Mouse (Mus musculus) heart, embryonic 13.5 days (tissue): ENCODE measurements around the gene Cbfb. TPM values are rescaled to one million over a fixed set of nuclear protein-coding genes. Genes with fewer than 3 reads are reported as not detected.

Source experiments
- ATAC-seq: fragments of 200-750 bp; cut with Nextera tagmentation; 2 replicates; pipeline ENCODE4 v1.8.0; 2017; ENCODE audit warnings: moderate TSS enrichment; ENCODE audit not compliant: insufficient number of reproducible peaks, low FRiP score, low TSS enrichment; ENCODE audit errors: extremely low read depth
- H3K27ac ChIP-seq: fragments of 300-500 bp; sonication (generic); replicated peaks from 2 replicates; pipeline ENCODE4 v1.5.1; 2015; ENCODE audit warnings: moderate library complexity, mild to moderate bottlenecking, inconsistent platforms
- H3K27me3 ChIP-seq: fragments of 300-500 bp; sonication (generic); replicated peaks from 2 replicates; pipeline ENCODE4 v1.6.1; 2015; ENCODE audit warnings: mild to moderate bottlenecking, inconsistent platforms
- H3K36me3 ChIP-seq: fragments of 300-500 bp; sonication (generic); 2 replicates; pipeline ENCODE4 v1.6.1; 2015; ENCODE audit warnings: mild to moderate bottlenecking, inconsistent platforms
- H3K4me1 ChIP-seq: fragments of 300-500 bp; sonication (generic); 2 replicates; pipeline ENCODE4 v1.6.1; 2015; ENCODE audit warnings: inconsistent platforms
- H3K4me2 ChIP-seq: fragments of 300-500 bp; sonication (generic); 2 replicates; pipeline ENCODE4 v1.6.1; 2015; ENCODE audit warnings: inconsistent platforms, mild to moderate bottlenecking, moderate library complexity
- H3K4me3 ChIP-seq: fragments of 300-500 bp; sonication (generic); 2 replicates; pipeline ENCODE4 v1.5.1; 2015; ENCODE audit warnings: moderate library complexity, mild to moderate bottlenecking, inconsistent platforms
- H3K9ac ChIP-seq: fragments of 300-500 bp; sonication (generic); 2 replicates; pipeline ENCODE4 v1.6.1; 2015; ENCODE audit warnings: inconsistent platforms, mild to moderate bottlenecking, moderate library complexity
- H3K9me3 ChIP-seq: fragments of 300-500 bp; sonication (generic); 2 replicates; pipeline ENCODE4 v1.6.1; 2016; ENCODE audit warnings: inconsistent platforms
- WGBS: fragments of 180-500 bp; shearing (Covaris S2); methylation state at CpG from one replicate; pipeline ENCODE4 v1.1.7; 2015; ENCODE audit warnings: mixed read lengths; 5-methylcytosine and 5-hydroxymethylcytosine counted together
- polyA plus RNA-seq: library from polyadenylated mRNA; unstranded; fragments of >200 nt; fragmentation: Nextera tagmentation; extraction: Ambion mirVana; gene quantifications from 2 replicates; pipeline ENCODE4 v1.2.1, GENCODE M21; 2015

Cbfb gene
- polyA plus RNA-seq, 1 experiment from 2014 or later, result 39.4 TPM

GRCm38 (mm10) chr8:105253766-105254151 is 83.3 kb downstream of the Cbfb start:
- no peak for ATAC-seq
- Histone ChIP-seq H3K4me1 (peaks cover 33% of the 10 kb centered on the region), H3K27ac (no peak overlapping the region), H3K36me3 (peaks cover 48% of the 10 kb centered on the region), H3K9ac (peak overlapping the region; percentile 89), H3K27me3 (peaks cover 30% of the 10 kb centered on the region), H3K4me3 (peak overlapping the region; percentile 75), H3K9me3 (no peaks in the 10 kb centered on the region), H3K4me2 (peak overlapping the region; percentile 100)
- WGBS, result 43% methylated on average over 20 of the region's 20 CpGs

DNA sequence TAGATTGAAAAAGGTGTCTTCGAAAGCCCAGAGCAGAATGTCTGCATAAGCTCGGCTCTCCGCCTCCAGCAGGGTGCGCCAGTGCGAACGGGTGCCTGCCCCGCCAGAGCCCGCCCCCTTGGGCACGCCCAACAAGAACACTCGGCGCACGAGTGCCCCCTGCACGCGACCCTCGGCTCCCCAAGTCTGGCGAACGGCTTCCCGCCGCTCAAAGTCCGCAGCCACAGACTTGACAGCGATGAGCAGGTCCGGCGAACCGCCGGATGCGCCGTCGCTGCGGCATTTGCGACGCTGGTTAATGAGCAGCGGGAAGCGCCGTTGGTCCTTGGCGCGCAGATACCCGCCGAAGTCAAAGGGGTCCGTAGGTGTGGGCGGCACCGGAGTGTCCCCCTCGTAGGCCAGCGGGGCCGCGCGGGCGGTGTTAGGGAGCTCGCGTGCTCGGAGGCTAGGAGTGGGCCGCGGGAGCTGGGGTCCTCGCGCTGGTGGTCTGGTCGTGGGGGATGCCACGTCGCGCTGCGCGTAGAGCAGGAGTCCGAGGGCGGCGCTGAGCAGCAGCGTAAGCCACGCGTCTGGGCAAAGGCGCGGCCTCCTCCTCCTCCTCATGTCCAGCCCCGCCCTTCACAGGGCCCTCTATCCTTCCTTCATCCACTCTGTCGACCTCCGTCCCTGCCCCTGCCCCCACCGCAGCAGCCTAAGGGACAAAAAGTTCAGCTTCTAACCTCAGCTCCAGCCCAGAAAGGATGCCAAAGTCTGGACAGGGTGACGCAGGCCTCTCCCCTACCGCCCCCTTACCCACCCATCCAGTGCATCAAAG is 83.9 kb downstream of the Cbfb start:
- peak; percentile 68 for ATAC-seq
- 1% methylated on average over 70 of the region's 74 CpGs for WGBS
- peaks cover 36% of the 10 kb centered on the region for H3K27me3 ChIP-seq
- H3K4me2 ChIP-seq, result peak overlapping the region; percentile 100
- peak overlapping the region; percentile 83 for H3K27ac ChIP-seq
- peaks cover 39% of the 10 kb centered on the region for H3K4me1 ChIP-seq
- H3K4me3 ChIP-seq, result peak overlapping the region; percentile 75
- H3K9me3 ChIP-seq, result no peaks in the 10 kb centered on the region
- H3K36me3 ChIP-seq, result peaks cover 42% of the 10 kb centered on the region
- H3K9ac ChIP-seq, result peak overlapping the region; percentile 89

GRCm38 (mm10) chr8:105254966-105255350 is 84.5 kb downstream of the Cbfb start, which contains the start of gene B3gnt9:
B3gnt9 (minus strand) TSS chr8:105255153.
- WGBS, result 2% methylated on average over 14 of the region's 14 CpGs
- H3K4me2 ChIP-seq, result peak within 1 kb of the TSS; percentile 100
- H3K27me3 ChIP-seq, result peaks cover 42% of the 10 kb centered on the region
- H3K4me3 ChIP-seq, result peak within 1 kb of the TSS; percentile 75
- peak; percentile 35; the same call in 1 of the 2 replicates for ATAC-seq
- H3K36me3 ChIP-seq, result peaks cover 36% of the 10 kb centered on the region
- H3K9ac ChIP-seq, result peak within 1 kb of the TSS; percentile 89
- no peaks in the 10 kb centered on the region for H3K9me3 ChIP-seq
- peak within 1 kb of the TSS; percentile 83 for H3K27ac ChIP-seq
- peaks cover 45% of the 10 kb centered on the region for H3K4me1 ChIP-seq

- Histone ChIP-seq H3K9me3 (no peaks in the 10 kb centered on the region), H3K9ac (no peak overlapping the region), H3K4me1 (peaks cover 48% of the 10 kb centered on the region), H3K36me3 (peaks cover 13% of the 10 kb centered on the region), H3K4me2 (no peak overlapping the region), H3K27me3 (peaks cover 64% of the 10 kb centered on the region), H3K4me3 (no peak overlapping the region), H3K27ac (no peak overlapping the region)
- ATAC-seq, result no peak
- WGBS, result 65% methylated on average over 7 of the region's 7 CpGs
Observed at GRCm38 (mm10) chr8:105257318-105258114, 87.0 kb downstream of the Cbfb start.

DNA sequence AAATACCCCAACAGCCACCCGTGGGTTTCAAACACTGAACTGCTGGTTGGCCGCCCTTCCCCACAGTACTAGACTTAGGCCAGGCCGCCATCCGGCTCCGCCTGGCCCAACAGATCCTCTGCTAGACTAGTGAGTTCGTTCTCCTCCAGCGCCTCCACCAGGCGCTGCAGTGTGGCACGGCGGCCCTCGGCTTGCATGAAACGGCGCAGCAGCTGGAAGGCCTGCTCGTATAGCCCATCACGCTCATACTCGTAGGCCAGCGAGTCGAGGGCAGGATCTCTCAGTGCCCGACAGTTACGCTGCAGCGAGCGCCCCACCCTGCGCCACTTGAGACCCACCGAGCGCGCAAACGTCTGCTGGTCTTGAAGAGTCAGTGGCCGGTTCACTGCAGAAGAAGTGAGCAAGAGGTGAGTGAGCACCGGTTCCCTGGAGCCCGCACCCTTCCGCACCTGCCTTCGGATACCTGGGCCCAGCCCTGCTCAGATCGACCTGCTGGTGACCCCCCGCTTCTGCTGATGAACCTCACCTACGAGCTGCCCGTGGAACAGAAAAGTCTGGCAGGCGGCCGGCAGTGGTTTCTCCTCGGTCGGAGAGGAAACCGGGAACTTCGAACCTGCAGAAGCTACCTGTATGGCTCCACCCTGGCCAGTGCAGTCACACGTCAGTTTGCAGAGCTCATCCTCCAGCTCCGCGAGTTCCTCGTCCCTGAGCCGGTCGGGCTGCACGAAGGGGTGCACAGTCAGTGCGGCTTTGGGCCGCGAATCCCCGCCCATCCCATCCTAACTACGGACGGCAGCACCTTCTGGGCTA is 88.6 kb downstream of the Cbfb start:
- Histone ChIP-seq H3K4me1 (peaks cover 39% of the 10 kb centered on the region), H3K36me3 (no peaks in the 10 kb centered on the region), H3K9me3 (no peaks in the 10 kb centered on the region), H3K4me3 (peak overlapping the region; percentile 55), H3K27ac (no peak overlapping the region), H3K4me2 (peak overlapping the region; percentile 86), H3K9ac (peak overlapping the region; percentile 55), H3K27me3 (peaks cover 78% of the 10 kb centered on the region)
- WGBS, result 6% methylated on average over 55 of the region's 55 CpGs
- no peak for ATAC-seq

GRCm38 (mm10) chr8:105259721-105260320 is 89.3 kb downstream of the Cbfb start:
- no peaks in the 10 kb centered on the region for H3K36me3 ChIP-seq
- H3K27me3 ChIP-seq, result peaks cover 79% of the 10 kb centered on the region
- peaks cover 37% of the 10 kb centered on the region for H3K4me1 ChIP-seq
- H3K4me3 ChIP-seq, result peak overlapping the region; percentile 55
- H3K27ac ChIP-seq, result no peak overlapping the region
- no peaks in the 10 kb centered on the region for H3K9me3 ChIP-seq
- WGBS, result 3% methylated on average over 30 of the region's 30 CpGs
- H3K9ac ChIP-seq, result peak overlapping the region; percentile 55
- ATAC-seq, result no peak
- peak overlapping the region; percentile 86 for H3K4me2 ChIP-seq

GRCm38 (mm10) chr8:105260371-105261099 is 90.1 kb downstream of the Cbfb start:
- no peak overlapping the region for H3K27ac ChIP-seq
- H3K4me1 ChIP-seq, result peaks cover 35% of the 10 kb centered on the region
- ATAC-seq, result no peak
- H3K9me3 ChIP-seq, result no peaks in the 10 kb centered on the region
- 0 out of 2 replicates have a peak overlapping the region, but pooled peaks have one; percentile 86 for H3K4me2 ChIP-seq
- peaks cover 83% of the 10 kb centered on the region for H3K27me3 ChIP-seq
- H3K9ac ChIP-seq, result no peak overlapping the region; the same call in 1 of the 2 replicates
- H3K36me3 ChIP-seq, result no peaks in the 10 kb centered on the region
- 64% methylated on average over 7 of the region's 7 CpGs for WGBS
- no peak overlapping the region for H3K4me3 ChIP-seq

GRCm38 (mm10) chr8:105261326-105261980 is 91.0 kb downstream of the Cbfb start:
- H3K36me3 ChIP-seq, result no peaks in the 10 kb centered on the region
- H3K27ac ChIP-seq, result no peak overlapping the region
- H3K4me2 ChIP-seq, result no peak overlapping the region
- H3K4me3 ChIP-seq, result no peak overlapping the region
- H3K9me3 ChIP-seq, result 0 out of 2 replicates have a peak, but pooled peaks cover 5% of the 10 kb centered on the region
- 78% methylated on average over 12 of the region's 12 CpGs for WGBS
- no peak overlapping the region for H3K9ac ChIP-seq
- peaks cover 82% of the 10 kb centered on the region for H3K27me3 ChIP-seq
- ATAC-seq, result no peak
- peaks cover 33% of the 10 kb centered on the region for H3K4me1 ChIP-seq

DNA sequence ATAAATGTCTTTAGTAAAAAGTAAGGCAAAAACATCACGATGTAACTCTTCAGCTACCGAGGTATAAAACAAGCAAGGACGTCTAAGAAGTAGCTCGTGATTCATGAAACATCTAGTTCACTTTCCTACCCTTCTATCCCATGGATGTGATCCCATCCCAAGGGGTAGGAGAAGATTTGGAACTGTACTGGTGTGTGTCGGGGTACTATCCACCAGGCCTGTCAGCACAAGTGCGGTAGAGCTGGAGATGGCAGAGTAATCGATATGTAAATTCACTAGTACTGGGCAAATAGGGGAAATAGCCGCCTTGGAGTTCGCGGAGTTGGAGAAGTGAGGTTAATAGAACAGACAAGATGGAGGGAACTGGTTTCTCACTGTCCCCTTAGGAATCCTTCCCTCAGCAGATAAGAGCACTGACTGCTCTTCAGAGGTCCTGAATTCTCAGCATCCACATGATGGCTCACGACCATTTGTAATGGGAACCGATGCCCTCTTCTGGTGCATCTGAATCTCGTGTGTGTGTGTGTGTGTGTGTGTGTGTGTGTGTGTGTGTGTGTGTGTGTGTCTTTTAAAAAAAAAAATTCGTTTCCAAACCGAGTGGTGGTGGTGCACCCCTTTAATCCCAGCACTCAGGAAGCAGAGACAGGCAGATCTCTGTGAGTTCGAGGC is 92.9 kb downstream of the Cbfb start:
- ATAC-seq, result no peak
- Histone ChIP-seq H3K9me3 (0 out of 2 replicates have a peak, but pooled peaks cover 6% of the 10 kb centered on the region), H3K4me2 (peak overlapping the region; percentile 96), H3K36me3 (no peaks in the 10 kb centered on the region), H3K9ac (peak overlapping the region; percentile 88; the same call in 1 of the 2 replicates), H3K27ac (no peak overlapping the region), H3K27me3 (peaks cover 85% of the 10 kb centered on the region), H3K4me1 (peaks cover 39% of the 10 kb centered on the region), H3K4me3 (peak overlapping the region; percentile 84)
- WGBS, result 40% methylated on average over 16 of the region's 16 CpGs
